Mouse (Mus musculus) c-Kit-negative CD71-positive TER-119-positive erythroid progenitor cells, embryonic 14.5 days (primary cell): ENCODE measurements around the gene Tsnax.

Experiments used
- DNase-seq: peaks from one replicate; pipeline ENCODE4 v3.0.0-alpha.2; 2013; ENCODE audit warnings: low read depth, low spot score

Tsnax gene

DNA sequence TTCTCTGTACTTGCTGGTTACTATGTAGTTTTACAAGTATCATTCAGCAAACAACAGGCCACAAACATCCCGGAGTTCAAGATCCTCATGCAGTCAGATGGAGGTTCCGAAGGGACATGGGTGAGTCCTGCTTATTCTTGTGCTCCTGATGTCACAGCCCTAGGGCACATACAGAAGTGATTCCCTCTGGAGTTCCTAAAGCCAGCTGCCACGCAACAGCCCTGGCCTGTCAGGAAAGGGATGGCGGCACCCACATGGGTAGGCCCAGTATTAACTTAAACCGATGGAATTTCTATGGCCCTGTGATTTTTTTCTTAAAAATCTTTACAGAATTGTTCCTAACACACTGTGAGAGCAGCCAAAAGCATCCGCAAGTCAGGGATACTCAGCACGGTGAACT is 30.6 kb downstream of the Tsnax start:
- DNase-seq, result no peak

DNA sequence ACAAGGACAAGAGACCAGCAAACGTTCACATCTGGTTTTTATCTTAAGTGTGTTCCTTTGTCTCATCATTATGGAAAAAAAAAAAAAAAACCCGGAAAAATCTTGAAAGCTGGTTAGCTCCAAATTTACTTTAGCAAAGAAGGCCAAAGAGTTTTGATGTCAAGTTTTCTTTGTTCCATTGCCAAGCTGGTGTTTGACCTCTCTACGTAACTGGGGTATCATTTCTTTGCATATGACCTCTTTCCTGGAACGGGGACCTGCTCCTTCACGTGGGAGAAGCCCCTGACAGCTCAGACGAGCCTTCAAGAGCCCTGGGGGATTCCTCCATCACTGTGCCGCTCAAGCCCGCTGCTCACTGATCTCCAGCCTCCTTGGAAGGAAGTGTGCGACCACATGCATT is 31.1 kb downstream of the Tsnax start:
- DNase-seq, result no peak

DNA sequence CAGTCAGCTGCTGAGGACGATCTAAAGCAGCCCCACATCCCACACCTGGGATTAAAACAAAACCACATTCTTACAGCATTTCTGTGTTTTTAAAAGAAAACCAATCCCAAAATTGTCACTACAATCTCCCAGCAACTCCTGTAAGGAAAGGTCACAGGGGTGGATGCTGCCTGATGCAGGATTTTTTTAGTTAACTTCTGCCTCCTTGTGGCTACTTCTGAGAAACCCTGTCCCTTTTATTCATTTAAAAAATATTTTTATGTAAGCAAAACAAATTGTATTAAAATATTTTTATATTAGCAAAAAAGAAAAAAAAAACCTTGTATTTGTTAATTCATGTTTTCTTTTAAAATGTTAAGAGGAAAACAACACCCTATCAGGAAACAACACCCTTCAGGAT is 33.0 kb downstream of the Tsnax start:
- no peak for DNase-seq

DNA sequence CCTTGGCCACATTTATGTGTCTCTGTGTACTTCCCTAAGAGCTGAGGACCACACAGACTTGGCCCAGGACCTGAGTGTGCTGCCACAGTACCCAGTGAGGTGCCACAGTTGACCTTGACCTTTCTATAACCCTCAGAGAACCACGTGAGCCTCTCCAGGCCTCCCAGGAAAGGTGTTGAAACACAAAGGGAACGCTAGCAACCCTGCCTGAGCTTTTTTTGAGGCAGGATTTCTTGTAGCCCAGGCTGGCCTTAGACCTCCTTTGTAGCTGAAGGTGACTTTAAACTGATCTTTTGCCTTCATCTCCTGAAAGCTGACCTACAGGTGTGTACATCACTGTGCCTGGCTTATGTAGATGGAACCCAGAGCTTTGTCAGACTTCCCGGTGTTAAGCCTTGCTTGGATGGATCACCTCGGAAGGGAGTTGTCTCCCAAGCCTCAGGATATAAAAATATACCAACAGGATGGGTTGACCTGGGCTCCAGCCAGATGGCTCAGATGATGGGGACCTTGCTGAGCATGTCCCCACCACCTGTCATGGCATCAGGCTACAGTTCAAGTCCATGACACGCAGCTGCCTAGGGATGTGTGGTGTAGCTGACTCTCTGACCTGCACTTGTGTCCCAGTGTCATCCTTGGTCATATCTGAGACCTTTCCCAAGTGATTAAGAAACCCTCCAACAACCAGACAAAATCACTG is 36.4 kb downstream of the Tsnax start:
- no peak for DNase-seq

DNA sequence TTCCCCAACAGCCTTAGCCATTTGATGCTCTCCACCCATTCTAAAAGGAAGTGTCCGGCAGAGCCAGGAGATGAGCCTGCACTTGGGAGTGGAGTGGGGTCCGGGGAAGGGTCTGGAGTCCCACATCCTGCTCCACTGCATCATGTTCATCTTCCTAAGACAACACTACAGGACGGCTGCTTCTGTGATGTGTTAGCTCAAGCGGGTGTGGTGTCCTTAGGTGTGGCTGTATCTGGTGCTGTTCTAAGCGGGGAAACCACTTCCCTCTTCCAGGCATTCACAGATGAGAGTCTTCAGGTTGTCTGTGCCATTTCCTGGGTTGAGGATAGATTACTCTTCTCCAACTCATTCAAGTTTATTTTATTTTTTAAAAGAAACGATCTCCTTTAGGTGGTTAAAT is 37.0 kb downstream of the Tsnax start:
- no peak for DNase-seq

DNA sequence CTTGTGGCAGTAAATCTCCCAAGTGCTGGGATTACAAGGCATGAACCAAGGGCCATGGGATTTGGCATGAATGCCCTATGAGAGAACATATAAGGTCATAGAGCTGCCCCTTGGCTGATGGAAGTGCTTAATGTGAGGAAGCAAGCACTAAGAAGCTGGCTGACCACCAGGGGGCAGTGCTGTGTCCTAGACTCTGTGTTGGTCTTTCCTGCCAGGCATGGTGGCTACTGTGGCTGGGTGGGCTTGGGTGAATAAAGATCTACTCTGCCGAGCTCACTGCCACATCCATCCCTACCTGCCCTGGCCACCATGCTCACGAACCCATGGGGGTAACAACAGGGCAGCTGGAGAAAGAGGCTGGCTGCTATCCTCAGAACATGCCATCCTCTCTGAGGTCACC is 39.2 kb downstream of the Tsnax start:
- no peak for DNase-seq

DNA sequence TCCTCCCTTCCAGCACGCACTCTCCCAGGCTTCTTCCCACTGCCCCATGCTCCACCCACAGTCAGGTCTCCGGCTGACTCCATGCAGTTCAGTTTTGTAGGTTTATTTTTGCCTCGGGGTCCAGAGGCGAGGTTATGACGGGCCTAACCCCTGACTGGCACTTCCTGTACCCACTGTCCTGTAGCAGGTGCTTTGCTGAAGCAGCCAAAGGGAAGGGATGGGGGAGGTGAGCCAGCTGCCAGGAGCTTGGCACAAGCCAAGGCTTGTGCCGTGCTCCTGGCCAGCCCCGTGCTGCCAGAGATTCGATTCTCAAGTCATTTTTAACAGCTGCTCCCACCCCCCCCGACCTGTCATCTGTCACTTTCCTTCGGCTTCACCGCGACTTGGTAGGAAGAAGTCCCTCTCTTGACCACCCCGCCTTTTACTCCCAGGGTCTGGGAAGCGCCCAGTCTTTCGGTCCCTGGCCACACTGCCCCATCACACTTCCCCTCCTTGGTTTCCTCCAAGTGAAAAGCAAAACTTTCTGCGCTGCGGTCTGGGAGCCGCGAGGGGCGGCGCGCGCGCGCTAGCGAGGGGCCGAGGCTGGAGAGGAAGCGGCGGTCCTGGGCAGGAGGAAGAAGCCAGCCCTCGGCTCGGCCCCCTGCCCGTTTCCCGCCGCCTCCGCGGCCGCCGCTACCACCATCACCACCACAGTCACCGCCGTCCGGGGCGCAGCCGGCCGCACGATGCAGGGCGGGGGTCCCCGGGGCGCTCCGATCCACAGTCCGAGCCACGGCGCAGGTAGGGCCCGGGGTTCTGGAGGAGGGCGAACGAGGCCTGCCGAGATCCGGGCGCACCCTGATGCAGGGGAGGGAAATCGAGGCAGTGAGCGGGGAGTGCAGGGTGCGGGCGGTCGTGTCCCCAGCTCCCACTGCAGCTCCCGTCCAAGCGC is 41.0 kb downstream of the Tsnax start, which contains the start of gene Disc1:
TSS of gene Disc1 (plus strand) at position 691 of the 931 bp plus-strand sequence.
- no peak for DNase-seq

DNA sequence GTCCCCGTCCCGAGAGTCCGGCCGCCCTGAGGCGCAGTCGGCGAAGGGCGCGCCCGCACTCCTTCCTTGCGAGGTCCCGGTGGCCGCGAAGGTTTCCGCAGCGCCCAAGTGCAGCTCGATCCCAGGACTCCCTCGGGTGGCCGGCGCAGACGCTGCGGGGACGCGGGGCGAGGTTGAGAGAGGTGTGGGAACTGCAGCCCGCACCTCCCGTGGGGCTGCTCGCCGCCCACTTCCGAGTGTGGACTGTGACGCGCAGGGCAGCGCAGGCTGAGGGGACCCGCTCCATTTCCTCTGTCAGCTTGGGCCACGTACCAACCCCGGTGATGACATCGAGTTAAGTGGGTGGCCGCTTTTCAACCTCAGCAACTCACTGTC is 41.6 kb downstream of the Tsnax start:
- no peak for DNase-seq

DNA sequence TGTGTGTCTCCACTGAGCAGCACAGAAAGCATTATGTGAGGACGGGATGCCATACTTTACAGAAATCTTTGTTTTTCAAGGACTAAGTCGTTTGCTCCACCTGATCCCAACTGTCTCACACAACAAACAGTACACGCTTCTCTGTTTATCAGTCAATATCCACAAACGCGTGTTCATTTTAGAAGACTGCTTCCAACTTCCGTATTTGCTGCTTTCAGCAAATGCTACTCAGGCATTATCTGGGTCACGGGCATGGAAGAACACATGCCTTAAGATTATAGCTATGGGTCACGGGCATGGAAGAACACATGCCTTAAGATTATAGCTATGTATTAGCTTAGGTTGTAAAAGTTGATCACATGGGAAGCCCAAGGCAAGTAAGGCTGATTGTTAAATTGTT is 48.1 kb downstream of the Tsnax start:
- no peak for DNase-seq

DNA sequence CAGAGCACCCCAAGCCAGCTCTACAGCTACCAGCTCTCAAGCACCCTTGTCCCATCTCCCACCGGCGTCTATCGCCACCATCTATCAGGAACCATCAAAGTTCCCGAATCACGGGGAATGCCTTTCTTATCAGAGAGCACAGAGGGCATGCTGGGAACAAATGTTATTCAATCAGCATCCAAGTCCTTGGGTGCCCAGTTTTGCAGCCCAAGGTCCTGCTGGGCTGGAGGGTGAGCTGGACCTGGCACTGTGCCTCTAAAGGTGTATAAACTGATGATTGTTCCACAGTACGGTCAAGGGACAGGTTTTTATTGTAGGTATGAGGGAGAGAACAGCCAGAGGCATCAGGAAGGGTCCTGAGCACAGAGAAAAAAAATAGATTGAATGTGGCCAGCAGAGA is 52.8 kb downstream of the Tsnax start:
- no peak for DNase-seq

DNA sequence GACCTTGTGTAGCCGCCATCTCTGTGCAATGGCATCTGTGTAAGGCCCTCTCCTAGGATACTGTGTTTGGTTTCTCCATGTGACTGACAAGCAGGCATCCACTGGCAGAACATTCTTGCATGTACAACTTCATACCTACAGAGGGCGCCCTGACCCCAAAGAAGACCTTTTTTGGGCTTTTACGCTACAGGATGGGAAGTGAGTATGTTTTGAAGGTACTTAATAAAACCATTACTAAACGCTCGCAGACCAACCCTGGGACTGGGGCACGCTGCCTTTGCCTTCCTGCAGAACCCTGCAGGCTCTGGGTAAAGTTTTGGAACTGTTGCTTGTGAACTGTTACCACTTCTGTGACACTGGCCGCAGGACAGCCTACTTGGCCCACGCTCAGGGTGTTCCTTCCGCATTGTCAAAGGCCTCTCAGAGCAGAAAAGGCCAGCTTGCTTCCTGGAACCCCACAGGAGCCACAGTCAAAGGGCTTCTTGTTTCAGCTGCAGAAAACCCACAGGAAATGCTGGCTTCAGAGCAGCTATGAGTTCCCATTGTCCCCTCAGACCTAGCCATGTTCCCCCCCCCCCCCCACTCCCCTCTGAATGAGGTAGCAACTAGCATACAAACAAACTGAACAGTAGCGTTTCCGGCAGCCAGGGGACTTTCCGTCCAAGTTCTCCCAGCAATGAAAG is 54.3 kb downstream of the Tsnax start:
- DNase-seq, result no peak

DNA sequence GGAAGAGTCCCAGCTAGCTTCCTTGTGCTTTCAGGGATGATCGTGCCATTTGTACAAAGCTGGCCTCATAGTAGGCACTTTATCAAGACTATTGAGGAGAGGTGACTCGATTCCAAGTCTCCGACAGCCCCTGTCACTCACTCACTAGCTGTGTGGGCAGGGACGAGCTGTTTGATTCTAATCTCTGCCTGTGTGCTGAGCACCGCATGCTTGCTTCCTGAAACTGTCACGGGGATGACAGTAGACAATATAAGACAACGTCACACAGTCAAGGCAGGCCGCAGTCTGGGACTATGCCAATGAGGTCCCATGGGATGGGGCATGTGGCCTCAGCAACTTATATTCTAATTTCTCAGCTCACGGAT is 54.8 kb downstream of the Tsnax start:
- no peak for DNase-seq

DNA sequence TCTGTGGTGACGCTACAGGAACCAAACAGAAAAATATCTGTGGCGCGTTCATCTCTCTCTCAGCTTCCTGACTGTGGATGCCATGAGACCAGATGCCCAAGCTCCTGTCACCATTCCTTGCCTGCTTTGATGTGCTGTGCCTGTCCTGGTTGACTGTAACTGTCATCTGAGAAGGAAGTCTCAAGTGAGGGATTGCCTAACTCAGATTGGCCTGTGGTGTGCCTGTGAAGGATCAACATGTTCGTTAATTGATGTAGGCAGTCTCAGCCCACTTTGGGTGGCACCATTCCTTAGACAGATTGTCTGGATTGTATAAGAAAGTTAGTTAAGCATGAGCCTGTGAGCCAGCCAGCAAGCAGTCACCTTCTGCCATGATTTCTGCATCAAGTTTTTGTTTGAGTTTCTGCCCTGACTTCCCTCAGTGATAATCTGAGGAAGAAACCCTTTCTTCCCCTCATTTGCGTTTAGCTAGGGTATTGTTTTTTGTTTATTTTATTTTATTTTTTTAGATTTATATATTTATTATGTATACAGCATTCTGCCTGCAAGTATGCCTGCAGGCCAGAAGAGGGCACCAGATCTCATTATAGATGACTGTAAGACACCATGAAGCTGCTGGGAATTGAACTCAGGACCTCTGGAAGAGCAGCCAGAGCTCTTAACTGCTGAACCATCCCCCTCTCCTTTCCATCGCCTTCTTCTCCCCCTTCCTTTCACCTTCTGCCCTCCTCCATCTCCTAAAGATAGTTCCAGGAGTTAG is 55.5 kb downstream of the Tsnax start:
- no peak for DNase-seq

DNA sequence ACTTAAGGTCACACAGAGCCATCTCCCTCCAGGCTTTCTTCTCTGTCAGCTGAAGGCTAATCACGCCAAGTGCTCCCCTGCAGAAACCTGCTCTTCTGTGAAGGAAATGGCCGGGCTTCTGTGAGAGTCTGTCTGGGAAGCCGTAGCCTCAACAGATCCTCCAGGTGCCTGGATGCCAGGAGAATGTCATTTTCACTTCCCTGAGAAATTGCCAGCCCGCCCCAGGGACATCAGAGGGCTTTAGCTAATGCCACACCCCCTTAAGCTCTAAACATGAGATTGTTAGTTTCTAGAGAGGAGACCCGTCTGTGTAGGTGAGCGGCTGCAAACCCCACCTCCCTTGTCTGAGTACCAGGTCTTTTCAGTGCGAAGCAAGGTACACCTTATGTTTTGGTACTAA is 56.5 kb downstream of the Tsnax start:
- DNase-seq, result no peak

DNA sequence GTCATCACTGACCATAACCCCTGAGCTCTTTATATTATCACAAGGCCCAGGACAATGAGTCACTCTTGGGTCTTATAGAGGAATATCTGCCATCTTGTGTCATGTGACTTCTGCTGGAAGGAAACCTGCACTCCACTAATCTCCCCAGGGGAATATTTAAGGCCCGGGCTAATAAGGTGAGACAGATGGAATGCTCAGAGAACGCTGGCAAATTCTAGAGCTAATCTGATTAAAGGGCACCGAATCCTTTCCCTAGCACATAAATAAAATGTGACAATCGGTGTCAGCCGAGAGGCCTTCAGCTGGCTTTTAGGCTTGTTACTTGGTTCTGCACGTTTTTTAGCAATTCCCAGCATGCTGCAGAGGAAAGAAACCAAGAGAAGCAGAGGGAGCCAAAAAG is 56.9 kb downstream of the Tsnax start:
- no peak for DNase-seq

DNA sequence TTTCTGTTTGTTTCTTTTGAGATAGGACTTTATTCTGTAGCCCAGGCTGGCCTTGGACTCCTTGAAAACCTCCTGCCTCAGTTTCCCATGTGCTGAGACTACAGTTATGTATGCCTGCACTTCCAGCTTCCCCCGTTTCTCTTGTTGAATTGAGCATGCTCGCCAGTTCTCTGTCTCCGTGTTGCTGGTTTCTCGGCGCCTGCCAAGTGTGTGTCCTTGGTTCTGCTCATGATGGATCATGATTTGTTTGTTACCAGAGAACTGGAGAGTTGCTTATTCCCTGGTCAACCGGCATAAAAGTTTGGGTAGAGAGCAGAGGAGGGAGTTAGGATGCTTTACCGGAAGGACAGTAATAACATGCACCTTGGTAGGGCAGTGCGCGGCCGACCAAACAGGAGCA is 61.3 kb downstream of the Tsnax start:
- DNase-seq, result no peak

DNA sequence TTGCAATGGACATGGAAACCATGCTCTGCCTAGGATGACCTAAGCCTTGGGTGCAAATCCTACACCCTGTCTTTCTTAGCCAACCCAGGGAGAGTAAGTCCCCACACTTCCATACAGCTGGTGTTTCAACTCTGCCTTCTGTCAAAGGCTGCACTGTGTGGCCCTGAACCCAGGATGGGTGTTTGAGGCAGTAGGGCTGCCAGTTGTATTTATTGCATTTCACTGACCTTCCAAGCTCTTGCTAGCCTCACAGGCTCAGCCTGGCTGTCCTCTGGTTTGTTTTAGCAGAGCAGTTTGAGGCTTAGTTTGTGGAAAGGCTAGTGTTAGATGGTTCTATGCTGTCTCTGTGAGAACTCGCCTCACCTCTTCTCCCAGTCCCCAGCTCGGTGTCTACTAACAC is 61.8 kb downstream of the Tsnax start:
- DNase-seq, result no peak

DNA sequence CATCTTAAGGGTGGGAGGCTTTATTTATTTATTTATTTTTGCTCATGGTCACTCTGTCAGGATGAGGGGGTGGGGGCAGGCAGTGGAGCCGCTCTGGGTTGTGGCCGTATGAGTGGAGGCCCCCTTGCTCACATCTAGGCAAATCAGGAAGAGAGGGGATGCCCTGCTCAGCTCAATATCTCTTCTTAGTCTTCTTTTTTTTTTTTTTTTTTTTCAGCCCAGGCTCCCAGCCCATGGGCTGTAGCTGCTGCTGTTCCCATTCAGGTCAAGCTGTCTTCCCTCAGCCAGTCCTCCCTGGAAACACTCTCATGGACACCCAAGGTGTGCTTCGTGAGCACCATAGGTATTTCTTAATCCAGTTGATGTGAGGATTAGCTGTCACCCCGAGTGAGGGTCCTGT is 62.6 kb downstream of the Tsnax start:
- DNase-seq, result no peak

DNA sequence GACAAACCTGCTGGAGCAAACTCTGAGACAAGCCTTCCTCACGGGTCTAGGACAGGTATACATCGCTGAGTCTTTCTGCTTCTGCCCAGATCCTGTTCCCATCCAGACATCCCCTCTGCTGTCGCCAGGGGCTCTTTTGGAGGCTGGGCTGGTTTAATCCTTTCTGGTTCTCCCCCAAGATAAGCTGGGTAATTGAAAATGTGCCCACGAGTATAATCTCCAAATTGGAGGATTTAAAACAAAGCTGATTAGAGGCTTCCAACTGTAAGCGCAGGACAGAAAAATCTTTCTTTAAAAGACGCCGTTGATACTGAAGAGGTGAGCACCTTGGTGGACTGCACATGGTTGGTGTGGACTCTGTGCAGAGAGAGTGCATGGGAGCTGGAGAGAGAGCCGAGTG is 64.5 kb downstream of the Tsnax start:
- no peak for DNase-seq

DNA sequence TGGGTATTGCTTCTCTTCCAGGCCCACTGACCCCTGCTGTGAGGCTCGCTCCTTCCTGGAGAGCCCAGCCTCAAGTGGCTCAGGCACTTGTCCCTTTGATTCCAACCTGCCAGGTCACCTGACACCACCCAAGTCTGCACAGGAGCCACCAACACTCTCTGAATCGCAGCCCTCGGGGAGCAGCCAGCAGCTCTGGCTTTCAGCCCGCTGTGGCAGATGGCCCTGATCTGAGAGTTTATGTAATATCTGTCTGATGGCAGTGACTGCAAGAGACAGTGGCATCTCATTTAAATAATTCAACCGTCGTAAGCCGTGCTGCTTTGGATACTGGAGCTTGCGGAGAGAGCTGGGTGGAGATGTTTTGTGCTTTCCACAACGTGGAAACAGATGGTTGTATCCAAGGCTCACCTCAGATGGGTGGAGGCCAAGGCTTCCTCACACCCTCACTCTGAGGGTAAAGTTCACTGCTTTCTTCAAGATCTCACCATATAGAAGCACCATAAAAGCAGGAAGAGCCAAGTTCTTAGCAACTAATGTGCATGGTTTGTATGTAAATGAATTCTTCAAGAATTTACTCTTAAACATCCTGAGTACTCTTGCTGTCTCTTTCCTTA is 66.1 kb downstream of the Tsnax start:
- DNase-seq, result no peak
